Mouse (Mus musculus) megakaryocyte, embryonic 14.5 days (primary cell): ENCODE results near the gene Taok2.

Experiments
- FLI1 ChIP-seq: IDR thresholded peaks from 2 replicates; pipeline ENCODE4 v1.6.1; 2012; ENCODE audit warnings: low read length, inconsistent platforms, mixed read lengths
- GATA1 ChIP-seq: IDR thresholded peaks from 3 replicates; pipeline ENCODE4 v1.6.1; 2012; ENCODE audit warnings: mixed read lengths, low read length, inconsistent platforms, borderline replicate concordance

DNA sequence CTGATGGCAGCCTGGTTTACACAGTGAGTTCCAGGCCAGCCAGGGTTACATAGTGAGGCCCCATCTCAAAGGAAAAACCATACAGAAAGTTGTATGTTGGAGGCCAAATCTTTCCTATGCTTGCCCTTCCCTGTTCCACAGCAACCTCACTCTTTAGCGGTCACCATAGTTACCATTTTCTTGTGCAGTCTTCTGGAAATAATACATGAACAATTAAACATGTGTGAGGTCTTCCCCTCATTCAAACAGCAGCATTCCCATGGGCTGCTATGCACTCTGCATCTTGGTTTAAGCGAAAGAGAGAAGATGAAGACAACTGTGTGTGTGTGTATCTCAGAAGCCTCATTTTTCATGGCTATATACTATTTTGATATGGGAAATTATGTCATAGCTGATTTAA is 39.0 kb downstream of the Taok2 start:
- TF ChIP-seq GATA1, result no peak
- no peak for TF ChIP-seq FLI1
